In genomic region chr8:48755492-48755891, GRCm38 (mm10) we compare ENCODE assay signal across 10 mouse cellular contexts.
A peak's percentile ranks its signal among the peaks of the same experiment; 100 is the strongest.
DNase-seq lines count a peak whose midpoint lies in the region; ATAC-seq and TF ChIP-seq lines count a peak whose summit lies in the region.
"Had no signal": no experiment of that assay in that cellular context is flagged by ENCODE, and none has a peak within 500 bp of the region (broad histone marks: within the 10 kb centered on the region; RNA-seq: fewer than 3 reads in every experiment).

No protein-coding gene starts in this region.

- no peaks in the 10 kb centered on the region for H3K27me3 ChIP-seq in lung, postnatal 0 days (replicated peaks; ENCODE audit: insufficient read depth, low read length)

- TF ChIP-seq CTCF in lung, postnatal 0 days (IDR thresholded peaks at IDR 0.05): no peak

- no peak overlapping the region for H3K4me3 ChIP-seq in lung, postnatal 0 days (ENCODE audit: low read depth, low read length)

- no peak overlapping the region for H3K9ac ChIP-seq in lung, postnatal 0 days (replicated peaks; ENCODE audit: low read depth)

- no peaks in the 10 kb centered on the region for H3K36me3 ChIP-seq in lung, postnatal 0 days (ENCODE audit: insufficient read depth, low read length)
- H3K36me3 ChIP-seq: G1E had no signal

- peak; percentile 57 for ATAC-seq in lung, postnatal 0 days

- no peak overlapping the region for H3K27ac ChIP-seq in lung, postnatal 0 days (ENCODE audit: low read length)

- H3K4me1 ChIP-seq in lung, postnatal 0 days (ENCODE audit: insufficient read depth, low read depth, low read length): no peaks in the 10 kb centered on the region

- H3K9me3 ChIP-seq in lung, postnatal 0 days (ENCODE audit: low read length): no peaks in the 10 kb centered on the region

- 41% methylated on average over 7 of the region's 7 CpGs for WGBS in lung, postnatal 0 days

- TF ChIP-seq EP300 in lung, postnatal 0 days (IDR thresholded peaks at IDR 0.05): no peak

- peak; percentile 29 for DNase-seq in lung, postnatal 0 days (ENCODE audit: low spot score)
- no peak for DNase-seq in lung, postnatal 14 days
- DNase-seq in heart, adult 8-10 months (ENCODE audit: low spot score): peak; percentile 64
- peak; percentile 73 for DNase-seq in kidney, adult 8-10 months
- peak; percentile 86 for DNase-seq in skeletal muscle tissue, adult 2 months (ENCODE audit: low read depth, low spot score)
- no peak for DNase-seq in lung, adult 18-20 months
- no peak for DNase-seq in adrenal gland, adult 2 months
- DNase-seq in thymus, adult 18-20 months: no peak
- DNase-seq: lung, adult 2 months had no signal

- H3K4me2 ChIP-seq in lung, postnatal 0 days (replicated peaks; ENCODE audit: low read depth, low read length): no peak overlapping the region

Comparison
In these comparisons a context has a peak if more than half of its experiments do, and no peak if none do; other contexts are left out.
1. DNase-seq: peak in lung, postnatal 0 days (single experiment), heart, adult 8-10 months (single experiment), kidney, adult 8-10 months (2 of 2) and skeletal muscle tissue, adult 2 months (single experiment); none in lung, postnatal 14 days (single experiment), lung, adult 18-20 months (0 of 2), adrenal gland, adult 2 months (single experiment) and thymus, adult 18-20 months (0 of 2).